23 mouse cellular contexts compared by ENCODE assay signal in genomic region chr2:84389075-84389474, GRCm38 (mm10).
"Had no signal": no experiment of that assay in that cellular context is flagged by ENCODE, and none has a peak within 500 bp of the region (broad histone marks: within the 10 kb centered on the region; RNA-seq: fewer than 3 reads in every experiment).

No protein-coding gene starts in this region.

- DNase-seq: kidney, adult 2 months; kidney, postnatal 25 days; layer of hippocampus, adult 9-11 months; lung, postnatal 10 days; lung, postnatal 36 days; retina, postnatal 1 day; right cerebral cortex, postnatal 25 days; spleen, adult 18-20 months; thymus, adult 2 months; thymus, postnatal 14 days had no signal

- H3K4me2 ChIP-seq: limb, embryonic 13.5 days; liver, embryonic 15.5 days; lung, embryonic 15.5 days; midbrain, embryonic 13.5 days; neural tube, embryonic 13.5 days; stomach, embryonic 15.5 days had no signal

- H3K9me3 ChIP-seq: limb, embryonic 10.5 days; limb, embryonic 13.5 days; liver, embryonic 15.5 days; lung, embryonic 15.5 days; megakaryocyte, embryonic 14.5 days; midbrain, embryonic 10.5 days; midbrain, embryonic 13.5 days; neural tube, embryonic 13.5 days; stomach, embryonic 15.5 days had no signal

- H3K4me3 ChIP-seq: layer of hippocampus, adult 2 months; limb, embryonic 10.5 days; limb, embryonic 13.5 days; liver, embryonic 15.5 days; lung, embryonic 15.5 days; megakaryocyte, embryonic 14.5 days; midbrain, embryonic 10.5 days; midbrain, embryonic 13.5 days; myocyte; neural tube, embryonic 13.5 days; stomach, embryonic 15.5 days had no signal

- ATAC-seq: midbrain, embryonic 13.5 days; midbrain, embryonic 16.5 days had no signal

- H3K27ac ChIP-seq: kidney, postnatal 0 days; layer of hippocampus, adult 2 months; limb, embryonic 10.5 days; limb, embryonic 13.5 days; liver, embryonic 15.5 days; lung, embryonic 15.5 days; midbrain, embryonic 10.5 days; midbrain, embryonic 13.5 days; neural tube, embryonic 13.5 days; stomach, embryonic 15.5 days had no signal

- H3K36me3 ChIP-seq: limb, embryonic 10.5 days; limb, embryonic 13.5 days; liver, embryonic 15.5 days; lung, embryonic 15.5 days; midbrain, embryonic 10.5 days; midbrain, embryonic 13.5 days; neural tube, embryonic 13.5 days; stomach, embryonic 15.5 days had no signal

- H3K9ac ChIP-seq: limb, embryonic 13.5 days; liver, embryonic 15.5 days; lung, embryonic 15.5 days; midbrain, embryonic 13.5 days; neural tube, embryonic 13.5 days; stomach, embryonic 15.5 days had no signal

- H3K27me3 ChIP-seq: limb, embryonic 13.5 days; liver, embryonic 15.5 days; lung, embryonic 15.5 days; megakaryocyte, embryonic 14.5 days; midbrain, embryonic 13.5 days; neural tube, embryonic 13.5 days; stomach, embryonic 15.5 days had no signal
